Mouse (Mus musculus) cortical plate, adult 2 months (tissue): ENCODE results near the gene Tmco4.

Experiments
- CTCF ChIP-seq: fragments of 200-500 bp; IDR thresholded peaks from 2 replicates; pipeline ENCODE4 v1.5.1; 2011; ENCODE audit warnings: mild to moderate bottlenecking, control low read depth, low read length; ENCODE audit not compliant: insufficient read depth; ENCODE audit errors: extremely low read depth
- POLR2A ChIP-seq: fragments of 200-500 bp; IDR thresholded peaks from 2 replicates; pipeline ENCODE4 v1.6.1; 2011; ENCODE audit warnings: mild to moderate bottlenecking, low read length, control low read depth; ENCODE audit not compliant: insufficient read depth; ENCODE audit errors: extremely low read depth

DNA sequence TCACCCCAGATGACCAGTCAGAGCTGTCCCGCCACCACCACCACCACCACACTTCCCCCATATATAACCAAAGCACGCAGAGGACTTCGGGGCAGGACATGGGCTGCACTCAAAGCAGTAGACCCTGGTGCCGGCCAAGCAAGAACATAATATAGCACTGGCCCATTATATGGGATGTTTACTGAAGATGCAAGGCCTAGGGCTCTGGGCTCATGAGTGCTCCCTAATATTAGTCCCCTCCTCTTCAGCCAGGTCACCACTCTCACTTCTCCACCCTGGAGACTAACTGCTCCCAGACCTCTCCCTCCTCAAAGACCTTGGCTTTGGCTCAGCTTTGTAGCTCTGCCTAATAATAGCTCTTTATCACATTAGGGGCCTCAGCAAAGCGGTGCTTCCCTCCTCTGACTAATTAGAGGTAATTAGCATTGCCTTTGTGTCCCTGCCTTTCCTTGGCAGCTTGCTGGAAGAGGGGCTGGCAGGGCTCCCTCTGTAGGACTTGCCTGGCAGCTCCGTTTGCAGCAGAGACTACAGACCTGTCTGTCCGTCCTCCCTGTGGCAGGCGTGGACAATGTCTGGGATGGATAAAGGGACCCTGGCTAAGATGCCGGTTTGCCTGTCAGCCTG lies 81.7 kb downstream of the Tmco4 start:
- TF ChIP-seq POLR2A (no peak), CTCF (peak; percentile 45)
